Mouse (Mus musculus) ES-Bruce4 (cell line): ENCODE data around the gene Trmt6. TPM values are rescaled to one million over a fixed set of nuclear protein-coding genes. Genes with fewer than 3 reads are reported as not detected.
A peak's percentile ranks its signal among the peaks of the same experiment; 100 is the strongest.

Source experiments
- H3K27ac ChIP-seq: 2 replicates; pipeline ENCODE4 v1.5.1; 2012; ENCODE audit warnings: low read length, inconsistent platforms; ENCODE audit not compliant: insufficient read depth
- H3K27me3 ChIP-seq: 2 replicates; pipeline ENCODE4 v1.6.1; 2012; ENCODE audit warnings: mild to moderate bottlenecking, low read length, inconsistent platforms; ENCODE audit not compliant: control insufficient read depth, poor library complexity, insufficient read depth, severe bottlenecking
- H3K36me3 ChIP-seq: 2 replicates; pipeline ENCODE4 v1.6.1; 2012; ENCODE audit warnings: inconsistent platforms, mild to moderate bottlenecking, low read length, moderate library complexity; ENCODE audit not compliant: control insufficient read depth, poor library complexity, insufficient read depth, severe bottlenecking
- H3K4me1 ChIP-seq: one replicate; pipeline ENCODE4 v1.8.1; 2011; ENCODE audit warnings: low read length; ENCODE audit not compliant: control insufficient read depth, insufficient read depth
- H3K4me3 ChIP-seq: 2 replicates; pipeline ENCODE4 v1.5.1; 2011; ENCODE audit warnings: low read depth, mild to moderate bottlenecking, low read length
- H3K9ac ChIP-seq: 2 replicates; pipeline ENCODE4 v1.6.1; 2012; ENCODE audit warnings: low read depth, mild to moderate bottlenecking, inconsistent platforms; ENCODE audit not compliant: poor library complexity, severe bottlenecking
- H3K9me3 ChIP-seq: replicated peaks from 2 replicates; pipeline ENCODE4 v1.6.1; 2012; ENCODE audit warnings: mild to moderate bottlenecking, low read length, inconsistent platforms; ENCODE audit not compliant: control insufficient read depth, poor library complexity, insufficient read depth, severe bottlenecking
- CTCF ChIP-seq: IDR thresholded peaks from one replicate; pipeline ENCODE4 v1.8.1; 2011; ENCODE audit warnings: low read depth, low read length
- EP300 ChIP-seq: IDR thresholded peaks from 2 replicates; pipeline ENCODE4 v1.6.1; 2011; ENCODE audit warnings: low read depth, low read length; ENCODE audit not compliant: insufficient read depth
- POLR2A ChIP-seq: IDR thresholded peaks from one replicate; pipeline ENCODE4 v1.8.1; 2011; ENCODE audit warnings: low read length; ENCODE audit not compliant: insufficient read depth
- polyA plus RNA-seq: library from polyadenylated mRNA; stranded (reverse); fragments of >200 nt; gene quantifications from 2 replicates; pipeline ENCODE4 v1.2.4, GENCODE M21; 2011; ENCODE audit warnings: low read depth; ENCODE audit not compliant: missing spikeins, insufficient read depth, insufficient read length

The Trmt6 gene
- polyA plus RNA-seq, 1 experiment, result 53.5 TPM

DNA sequence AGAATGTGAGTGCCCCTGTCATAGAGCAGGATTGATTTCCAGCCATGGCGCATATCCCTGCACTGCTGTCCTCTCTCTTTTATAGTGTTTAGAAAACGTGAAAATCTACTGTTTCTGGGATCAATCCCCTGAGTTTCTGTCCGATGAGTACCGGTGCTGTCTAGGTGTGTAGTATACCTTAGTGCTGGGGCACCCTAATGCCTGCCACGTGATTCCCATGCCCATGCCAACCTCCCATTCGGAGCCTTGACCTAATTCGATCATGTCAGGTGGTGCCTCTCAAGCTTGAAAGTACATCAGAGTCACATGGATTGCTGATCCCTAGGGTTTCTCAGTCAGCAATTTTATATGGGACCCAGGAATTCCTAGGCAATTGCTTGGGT lies 21.7 kb downstream of the Trmt6 start:
- Histone ChIP-seq H3K27ac (no peak overlapping the region), H3K4me1 (no peaks in the 10 kb centered on the region), H3K4me3 (no peak overlapping the region), H3K27me3 (no peaks in the 10 kb centered on the region), H3K9me3 (no peaks in the 10 kb centered on the region), H3K9ac (no peak overlapping the region), H3K36me3 (no peaks in the 10 kb centered on the region)
- TF ChIP-seq POLR2A (no peak), EP300 (no peak), CTCF (no peak)

DNA sequence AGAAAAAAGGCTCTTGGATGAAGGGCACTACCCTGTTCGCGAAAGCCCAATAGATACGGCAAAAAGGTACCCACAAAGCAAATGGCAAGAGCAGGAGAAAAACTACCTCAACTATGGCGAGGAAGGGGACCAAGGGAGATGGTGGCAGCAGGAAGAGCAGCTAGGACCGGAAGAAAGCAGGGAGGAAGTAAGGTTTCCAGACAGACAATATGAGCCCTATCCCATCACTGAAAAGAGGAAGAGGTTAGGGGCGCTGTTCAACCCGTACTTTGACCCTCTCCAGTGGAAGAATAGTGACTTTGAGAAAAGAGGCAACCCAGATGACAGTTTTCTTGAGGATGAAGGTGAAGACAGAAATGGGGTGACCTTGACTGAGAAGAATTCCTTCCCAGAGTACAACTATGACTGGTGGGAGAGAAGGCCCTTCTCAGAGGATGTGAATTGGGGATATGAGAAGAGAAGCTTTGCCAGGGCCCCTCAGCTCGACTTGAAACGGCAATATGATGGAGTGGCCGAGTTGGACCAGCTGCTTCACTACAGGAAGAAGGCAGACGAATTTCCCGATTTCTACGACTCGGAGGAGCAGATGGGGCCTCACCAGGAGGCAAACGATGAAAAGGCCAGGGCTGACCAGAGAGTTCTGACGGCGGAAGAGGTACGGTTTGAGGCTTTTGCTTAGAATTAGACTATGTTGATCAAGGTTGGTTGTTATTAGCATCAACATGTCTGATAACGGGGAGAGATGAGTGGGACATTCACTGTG lies 22.2 kb downstream of the Trmt6 start:
- Histone ChIP-seq H3K4me1 (no peaks in the 10 kb centered on the region), H3K27me3 (no peaks in the 10 kb centered on the region), H3K27ac (no peak overlapping the region), H3K9me3 (no peaks in the 10 kb centered on the region), H3K9ac (no peak overlapping the region), H3K4me3 (no peak overlapping the region), H3K36me3 (no peaks in the 10 kb centered on the region)
- no peak for TF ChIP-seq EP300
- TF ChIP-seq CTCF, result no peak
- TF ChIP-seq POLR2A, result no peak

DNA sequence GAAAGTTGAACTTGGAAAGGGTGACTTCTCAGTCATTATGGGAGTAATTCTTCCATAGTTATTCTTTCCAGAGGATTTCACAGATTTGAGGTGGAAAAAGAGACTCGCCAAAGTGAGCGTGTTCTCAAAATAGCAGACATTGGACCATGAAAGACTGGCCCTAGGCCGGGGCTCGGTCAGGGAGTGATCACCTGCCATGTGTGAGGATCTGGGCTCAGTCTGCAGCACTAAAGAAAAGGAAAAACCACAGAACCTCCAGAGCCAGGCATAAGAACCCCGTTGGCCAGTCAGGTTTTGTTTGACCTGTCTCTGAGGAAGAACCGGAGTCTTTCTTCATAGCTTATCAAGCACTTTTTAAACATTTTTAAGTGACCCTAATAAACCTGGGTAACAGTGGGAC lies 31.8 kb downstream of the Trmt6 start:
- no peak overlapping the region for H3K9ac ChIP-seq
- H3K4me3 ChIP-seq, result no peak overlapping the region
- no peaks in the 10 kb centered on the region for H3K27me3 ChIP-seq
- H3K9me3 ChIP-seq, result no peaks in the 10 kb centered on the region
- no peaks in the 10 kb centered on the region for H3K36me3 ChIP-seq
- no peaks in the 10 kb centered on the region for H3K4me1 ChIP-seq
- TF ChIP-seq EP300, result no peak
- no peak for TF ChIP-seq CTCF
- no peak for TF ChIP-seq POLR2A
- H3K27ac ChIP-seq, result no peak overlapping the region

DNA sequence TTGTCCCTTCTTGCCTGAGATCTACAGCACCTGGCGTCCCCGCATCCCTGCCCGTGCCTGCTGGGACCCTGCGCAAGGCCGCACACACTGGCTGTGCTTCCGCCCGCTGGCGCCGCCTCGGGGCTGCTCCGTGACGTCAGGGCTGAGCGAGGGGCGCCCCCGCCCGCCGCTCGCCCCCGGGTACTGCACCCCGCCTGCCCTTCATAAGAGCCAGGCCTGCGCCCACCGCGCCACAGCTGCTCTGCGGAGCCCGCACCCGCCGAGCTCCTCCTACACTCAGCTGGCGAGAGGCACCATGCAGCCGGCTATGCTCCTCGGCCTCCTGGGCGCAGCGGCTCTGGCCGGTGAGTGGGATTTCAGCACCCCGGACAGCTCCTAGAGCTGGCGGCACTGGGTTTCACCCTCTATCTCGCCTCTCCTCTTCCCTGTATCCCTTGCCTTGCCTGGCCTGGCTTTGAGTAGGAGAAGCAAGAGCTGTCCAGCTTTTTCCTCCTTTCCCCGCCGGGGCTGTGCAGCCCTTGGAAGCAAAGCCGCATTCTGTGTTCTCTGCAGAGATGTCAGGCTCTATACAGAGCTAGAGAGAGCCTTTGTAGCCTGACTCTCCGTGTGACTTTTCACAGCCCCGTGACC lies 34.3 kb downstream of the Trmt6 start:
- no peaks in the 10 kb centered on the region for H3K9me3 ChIP-seq
- TF ChIP-seq CTCF (no peak), EP300 (no peak), POLR2A (no peak)
- no peak overlapping the region; the same call in 1 of the 2 replicates for H3K9ac ChIP-seq
- no peaks in the 10 kb centered on the region for H3K27me3 ChIP-seq
- peak overlapping the region; percentile 67 for H3K4me3 ChIP-seq
- no peak overlapping the region for H3K27ac ChIP-seq
- H3K4me1 ChIP-seq, result no peaks in the 10 kb centered on the region
- no peaks in the 10 kb centered on the region for H3K36me3 ChIP-seq

DNA sequence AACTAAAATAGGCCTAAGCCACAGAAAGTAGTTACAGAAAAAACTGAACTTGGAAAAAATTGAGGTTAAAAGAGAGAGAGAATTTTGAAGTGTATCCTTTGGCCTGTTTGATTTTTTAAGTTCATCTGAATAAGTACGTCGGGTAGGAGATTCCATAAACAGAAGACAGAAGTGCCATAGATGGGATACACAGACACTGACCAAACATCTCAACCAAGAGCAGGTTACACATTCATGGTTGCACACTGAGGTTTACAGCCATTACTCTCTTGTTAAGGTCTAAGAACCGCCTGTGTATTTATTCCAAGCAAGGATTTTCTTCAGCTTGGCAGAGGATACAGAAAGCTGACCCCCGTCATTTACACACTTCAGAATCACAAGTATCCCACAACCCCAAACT lies 34.9 kb downstream of the Trmt6 start, which contains the start of gene Chgb:
Gene Chgb, plus strand, starts transcription at position 301 of the 400 bp plus-strand sequence.
- peak within 1 kb of the TSS; percentile 67 for H3K4me3 ChIP-seq
- no peak within 1 kb of the TSS; the same call in 1 of the 2 replicates for H3K9ac ChIP-seq
- TF ChIP-seq CTCF (no peak), POLR2A (no peak), EP300 (no peak)
- H3K27me3 ChIP-seq, result no peaks in the 10 kb centered on the region
- H3K9me3 ChIP-seq, result no peaks in the 10 kb centered on the region
- H3K36me3 ChIP-seq, result no peaks in the 10 kb centered on the region
- H3K27ac ChIP-seq, result no peak within 1 kb of the TSS
- no peaks in the 10 kb centered on the region for H3K4me1 ChIP-seq

- TF ChIP-seq EP300 (no peak), POLR2A (no peak), CTCF (no peak)
- H3K4me3 ChIP-seq, result no peak overlapping the region
- no peaks in the 10 kb centered on the region for H3K4me1 ChIP-seq
- no peak overlapping the region for H3K9ac ChIP-seq
- H3K27me3 ChIP-seq, result no peaks in the 10 kb centered on the region
- no peaks in the 10 kb centered on the region for H3K9me3 ChIP-seq
- no peaks in the 10 kb centered on the region for H3K36me3 ChIP-seq
- H3K27ac ChIP-seq, result no peak overlapping the region
These were observed 45.0 kb downstream of the Trmt6 start for GRCm38 (mm10) chr2:132770822-132771221.
